Mouse (Mus musculus) 3134 (cell line): Measurements from ENCODE around the gene Eml2.
A peak's percentile ranks its signal among the peaks of the same experiment; 100 is the strongest.

ENCODE experiments used
- DNase-seq: peaks from one replicate; pipeline ENCODE4 v3.0.0-alpha.2; 2011; ENCODE audit warnings: low spot score; ENCODE audit not compliant: insufficient read length; ENCODE audit errors: extremely low read depth

The Eml2 gene

DNA sequence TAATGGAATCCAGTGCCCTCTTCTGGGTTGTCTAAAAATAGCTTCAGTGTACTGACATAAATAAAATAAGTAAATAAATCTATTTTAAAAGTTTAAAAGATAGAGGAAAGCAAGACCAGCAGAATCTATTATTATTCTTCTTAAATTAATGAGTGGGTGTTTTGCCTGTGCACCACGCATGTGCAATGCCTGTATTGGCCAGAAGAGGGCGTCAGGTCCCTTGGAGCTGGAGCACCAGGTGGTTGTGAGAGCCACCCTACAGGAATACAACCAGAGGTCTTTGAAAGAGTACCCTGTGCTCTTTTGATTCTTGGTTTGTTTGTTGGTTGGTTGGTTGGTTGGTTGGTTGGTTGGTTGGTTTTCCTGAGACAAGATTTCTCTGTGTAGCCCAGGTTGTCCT is 21.8 kb downstream of the Eml2 start:
- no peak for DNase-seq

GRCm38 (mm10) chr7:19201660-19202059 is 25.4 kb downstream of the Eml2 start:
- no peak for DNase-seq

DNA sequence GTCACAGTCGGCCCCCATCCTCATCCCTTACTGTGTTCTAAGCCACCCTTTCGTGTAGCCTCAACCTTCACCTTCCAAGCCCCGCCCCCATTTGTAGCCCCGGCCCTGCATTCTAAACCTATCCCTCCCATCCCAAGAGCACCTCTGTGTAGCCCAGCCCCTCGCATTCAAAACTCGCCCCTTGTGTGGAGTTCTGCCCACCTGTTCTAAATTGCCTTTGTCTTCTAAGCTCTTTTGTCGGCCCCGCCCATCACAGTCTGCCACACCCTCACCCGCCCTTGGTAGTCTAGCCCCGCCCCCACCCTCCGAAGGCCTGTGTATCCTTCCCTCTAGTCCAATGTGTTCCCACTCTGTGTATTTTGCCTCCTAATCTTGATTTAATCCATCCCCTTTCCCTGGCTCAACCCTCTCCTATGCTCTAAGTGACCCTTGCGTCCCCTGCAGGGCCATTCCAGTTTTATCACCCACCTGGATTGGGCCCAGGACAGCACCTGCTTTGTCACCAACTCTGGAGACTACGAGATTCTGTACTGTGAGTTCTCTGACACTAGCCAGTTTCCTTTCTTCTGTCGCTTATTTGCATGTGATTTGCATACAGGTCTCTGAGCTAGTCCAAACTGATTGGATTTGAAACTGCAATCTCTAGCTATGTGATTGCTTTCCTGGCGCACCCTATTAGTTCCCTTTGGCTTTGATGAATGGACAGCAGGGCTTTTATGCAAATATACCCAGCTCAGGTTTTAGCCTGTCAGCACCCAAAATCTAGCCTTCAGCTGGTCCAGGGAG is 26.0 kb downstream of the Eml2 start:
- DNase-seq = no peak

DNA sequence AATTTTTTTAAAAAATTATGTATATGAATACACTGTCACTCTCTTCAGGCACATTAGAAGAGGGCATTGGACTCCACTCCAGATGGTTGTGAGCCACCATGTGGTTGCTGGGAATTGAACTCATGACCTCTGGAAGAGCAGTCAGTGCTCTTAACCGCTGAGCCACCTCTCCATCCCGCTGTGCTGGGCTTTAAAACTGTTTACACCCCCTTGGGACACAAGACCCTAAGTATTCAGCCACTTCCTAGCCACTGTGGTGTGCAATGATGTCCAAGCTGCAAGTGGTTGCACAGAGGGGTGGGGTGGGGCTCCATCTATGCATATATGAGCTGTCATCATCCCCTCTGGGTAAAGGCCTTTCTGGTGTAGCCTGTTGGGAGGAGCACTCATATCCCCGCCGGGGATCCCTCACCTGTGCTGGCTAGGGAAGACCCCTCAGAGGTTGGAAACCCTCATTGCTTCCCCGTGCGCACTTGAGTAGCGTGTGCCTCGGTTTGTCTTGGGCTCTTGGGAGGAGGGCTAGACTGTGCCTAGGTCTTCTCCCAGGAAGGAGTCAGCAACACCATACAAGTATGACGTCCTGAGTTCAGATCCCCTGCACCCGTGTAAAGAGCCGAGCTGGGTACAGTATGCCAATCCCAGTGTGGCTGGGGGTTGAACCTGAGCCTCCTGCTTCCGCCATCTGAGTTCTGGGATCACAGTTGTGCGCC is 32.1 kb downstream of the Eml2 start:
- DNase-seq = no peak

DNA sequence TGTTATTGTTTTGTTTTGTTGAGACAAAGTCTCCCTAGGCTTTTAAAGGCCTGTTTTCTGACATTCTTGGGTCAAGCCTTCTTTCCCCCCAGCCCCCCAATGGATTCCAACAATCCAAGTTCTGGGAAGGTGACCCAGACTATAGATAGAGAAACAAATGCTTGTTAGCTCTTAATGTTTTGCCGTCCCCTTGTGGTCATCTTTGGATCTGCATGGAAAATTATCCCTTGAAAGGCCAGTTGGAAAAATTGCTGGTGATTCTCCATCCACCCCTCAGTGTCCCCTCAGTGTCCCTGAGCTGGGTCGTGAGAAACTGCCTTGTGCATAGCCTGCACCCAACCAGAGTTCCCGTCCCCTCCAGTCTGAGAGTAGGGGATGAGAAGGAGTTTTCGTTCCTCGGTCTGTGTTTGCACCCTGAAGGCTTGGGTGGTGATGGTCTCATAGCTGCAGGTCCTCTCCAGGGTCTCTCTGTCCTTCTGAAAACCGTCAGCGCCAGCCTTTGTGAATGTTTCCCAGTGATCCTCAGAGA is 32.8 kb downstream of the Eml2 start:
- DNase-seq = no peak

GRCm38 (mm10) chr7:19209494-19209893 is 33.3 kb downstream of the Eml2 start:
- no peak for DNase-seq

DNA sequence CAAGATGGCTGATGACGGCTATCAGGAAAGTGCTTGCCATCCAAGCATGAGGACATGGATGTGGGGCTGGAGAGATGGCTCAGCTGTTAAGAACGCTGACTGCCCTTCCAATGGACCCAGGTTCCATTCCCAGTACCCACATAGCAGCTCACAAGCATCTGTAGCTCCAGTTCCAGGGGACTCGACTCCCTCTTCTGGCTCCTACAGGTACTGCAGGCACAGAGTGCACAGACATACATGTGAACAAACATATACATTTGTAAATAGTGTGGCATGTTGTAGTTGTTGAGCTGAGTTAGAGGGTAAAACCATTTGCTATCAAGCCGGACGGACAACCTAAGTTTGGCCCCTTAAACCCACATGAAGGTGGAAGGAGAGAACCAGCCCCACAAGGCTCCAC is 33.8 kb downstream of the Eml2 start:
- no peak for DNase-seq

DNA sequence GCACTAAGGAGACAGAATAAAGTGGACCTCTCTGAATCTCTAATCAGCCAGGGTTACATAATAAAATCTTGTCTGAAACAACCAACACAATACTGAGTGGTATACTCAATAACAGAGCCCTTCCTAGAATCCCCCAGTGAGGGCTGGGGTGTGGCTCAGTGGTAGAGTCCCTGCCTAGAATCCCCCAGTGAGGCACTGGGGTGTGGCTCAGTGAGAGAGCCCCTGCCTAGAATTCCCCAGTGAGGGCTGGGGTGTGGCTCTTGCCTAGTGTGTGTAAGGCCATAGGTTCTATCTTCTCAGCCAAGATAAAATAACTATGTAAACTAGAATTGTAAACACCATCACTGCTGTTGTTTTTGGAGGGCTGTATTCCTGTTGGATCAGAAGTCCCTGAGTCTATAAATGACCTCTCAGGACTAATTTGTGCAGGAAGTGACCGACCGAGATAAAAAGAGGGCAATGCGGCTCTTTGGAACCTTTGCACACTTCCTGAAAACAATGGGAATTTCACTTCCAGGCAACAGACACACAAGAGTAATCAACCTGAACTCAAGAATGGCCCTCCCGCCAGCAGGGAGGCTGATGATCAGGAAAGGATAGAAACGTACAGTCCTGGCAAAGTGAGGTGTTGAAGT is 34.9 kb downstream of the Eml2 start:
- DNase-seq = no peak

GRCm38 (mm10) chr7:19211996-19212755 is 36.0 kb downstream of the Eml2 start, which contains the start of gene Gpr4:
Gpr4 (plus strand) TSS chr7:19212538.
- no peak for DNase-seq

DNA sequence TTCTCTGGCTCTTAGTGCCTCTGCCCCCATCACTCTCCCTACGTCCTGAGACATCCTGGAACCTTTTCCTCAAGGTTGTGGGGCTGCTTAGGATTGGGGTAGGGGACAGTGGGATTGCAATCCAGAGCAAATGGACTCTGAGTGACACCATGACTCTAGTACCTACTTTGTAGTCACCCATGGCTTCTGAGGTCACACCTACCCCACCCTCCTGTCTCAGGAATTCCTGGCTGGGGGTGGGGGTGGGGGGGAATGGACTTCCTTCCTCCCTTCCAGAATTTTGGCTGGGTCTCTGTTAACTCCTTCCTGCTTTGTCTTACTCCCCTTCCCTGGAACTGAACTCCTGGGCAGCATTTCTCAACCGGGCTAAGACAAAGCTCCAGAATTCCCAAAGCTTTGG is 37.2 kb downstream of the Eml2 start:
- no peak for DNase-seq

DNA sequence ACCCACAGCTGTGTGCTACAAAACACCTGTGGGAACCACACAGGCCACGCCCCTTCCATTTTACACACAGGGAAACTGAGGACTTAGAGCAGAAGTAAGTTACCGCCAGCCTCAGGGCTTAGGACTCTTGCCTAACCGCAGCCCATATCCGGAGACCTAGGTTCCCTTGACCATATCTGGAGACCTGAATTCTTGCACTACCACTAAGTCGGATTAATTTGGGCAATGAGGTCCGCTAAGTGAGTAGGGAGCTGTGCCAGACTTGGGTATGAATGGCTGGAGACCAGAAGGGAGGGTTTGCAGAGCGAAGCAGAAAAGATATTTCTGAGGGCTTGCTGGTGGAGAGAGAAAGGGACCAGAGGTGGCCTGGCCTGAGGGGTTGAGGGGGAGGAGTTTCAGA is 38.1 kb downstream of the Eml2 start:
- DNase-seq = no peak

GRCm38 (mm10) chr7:19214940-19215339 is 38.7 kb downstream of the Eml2 start:
- no peak for DNase-seq

DNA sequence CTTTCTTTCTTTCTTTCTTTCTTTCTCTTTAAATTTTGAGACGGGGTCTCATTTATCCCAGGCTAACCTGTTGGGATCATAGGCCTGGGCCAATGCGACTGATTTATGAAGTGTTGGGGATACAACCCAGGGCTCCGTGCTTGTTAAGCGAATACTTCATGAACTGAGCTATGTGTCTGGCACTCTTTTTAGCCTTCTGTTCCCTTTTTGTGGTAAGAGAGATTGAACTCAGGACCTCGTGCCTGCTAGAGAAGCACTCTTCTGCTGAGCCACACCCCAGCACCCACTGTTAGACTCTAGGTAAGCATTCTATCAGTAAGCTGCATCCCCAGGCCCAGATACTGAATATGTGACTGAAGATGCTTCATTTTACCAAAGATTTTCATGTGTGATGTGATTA is 41.3 kb downstream of the Eml2 start:
- no peak for DNase-seq

DNA sequence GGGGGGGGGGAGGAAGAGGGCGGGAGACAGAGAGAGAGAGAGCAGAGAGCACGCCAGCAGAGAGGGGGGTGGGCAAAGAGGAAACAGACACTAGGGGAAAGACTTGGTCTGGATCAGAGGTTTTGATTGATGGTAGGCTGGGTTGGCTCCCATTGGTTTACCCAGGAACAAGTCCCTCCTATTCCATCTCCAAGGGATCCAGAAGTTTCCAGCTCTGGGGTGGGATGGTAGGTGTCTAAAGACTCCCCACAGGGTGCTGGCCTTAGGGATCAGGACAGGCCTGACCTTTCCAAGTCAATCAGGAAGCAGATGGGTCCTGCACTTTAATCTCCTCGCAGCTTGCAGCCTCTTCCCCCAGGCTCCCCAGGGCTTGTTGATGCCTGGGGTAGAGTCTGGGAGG is 41.7 kb downstream of the Eml2 start:
- no peak for DNase-seq

DNA sequence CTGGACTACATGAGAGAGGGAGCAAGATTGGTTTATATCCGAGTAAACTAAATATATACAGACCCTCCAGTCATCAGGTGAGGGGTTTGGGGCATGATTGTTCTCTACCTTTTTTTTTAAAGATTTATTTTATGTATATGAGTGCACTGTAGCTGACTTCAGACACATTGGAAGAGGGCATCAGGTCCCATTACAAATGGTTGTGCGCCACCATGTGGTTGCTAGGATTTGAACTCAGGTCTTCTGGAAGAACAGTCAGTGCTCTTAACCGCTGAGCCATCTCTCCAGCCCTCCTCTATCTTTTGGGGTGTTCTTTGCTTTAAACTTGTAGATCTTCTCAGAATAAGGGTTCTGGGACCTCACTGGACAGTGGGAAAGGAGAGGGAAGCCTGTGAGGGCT is 43.8 kb downstream of the Eml2 start:
- DNase-seq = no peak

DNA sequence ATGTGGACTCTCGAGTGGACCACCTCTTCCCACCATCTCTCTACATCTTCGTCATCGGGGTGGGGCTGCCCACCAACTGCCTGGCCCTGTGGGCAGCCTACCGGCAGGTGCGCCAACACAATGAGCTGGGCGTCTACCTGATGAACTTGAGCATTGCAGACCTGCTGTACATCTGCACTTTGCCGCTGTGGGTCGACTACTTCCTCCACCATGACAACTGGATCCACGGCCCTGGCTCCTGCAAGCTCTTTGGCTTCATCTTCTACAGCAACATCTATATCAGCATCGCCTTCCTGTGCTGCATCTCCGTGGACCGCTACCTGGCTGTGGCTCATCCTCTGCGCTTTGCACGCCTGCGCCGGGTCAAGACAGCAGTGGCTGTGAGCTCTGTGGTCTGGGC is 46.0 kb downstream of the Eml2 start:
- no peak for DNase-seq

DNA sequence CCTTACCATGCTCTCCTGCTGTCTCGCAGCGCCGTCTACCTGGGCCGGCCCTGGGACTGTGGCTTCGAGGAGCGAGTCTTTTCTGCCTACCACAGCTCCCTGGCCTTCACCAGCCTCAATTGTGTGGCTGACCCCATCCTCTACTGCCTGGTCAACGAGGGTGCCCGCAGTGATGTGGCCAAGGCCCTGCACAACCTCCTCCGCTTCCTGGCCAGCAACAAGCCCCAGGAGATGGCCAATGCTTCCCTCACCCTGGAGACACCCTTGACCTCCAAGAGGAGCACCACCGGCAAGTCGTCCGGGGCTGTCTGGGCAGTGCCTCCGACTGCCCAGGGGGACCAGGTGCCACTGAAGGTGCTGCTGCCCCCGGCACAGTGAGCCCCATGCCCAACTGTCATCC is 46.7 kb downstream of the Eml2 start:
- DNase-seq = no peak

GRCm38 (mm10) chr7:19224933-19225332 is 48.7 kb downstream of the Eml2 start:
- DNase-seq = no peak

DNA sequence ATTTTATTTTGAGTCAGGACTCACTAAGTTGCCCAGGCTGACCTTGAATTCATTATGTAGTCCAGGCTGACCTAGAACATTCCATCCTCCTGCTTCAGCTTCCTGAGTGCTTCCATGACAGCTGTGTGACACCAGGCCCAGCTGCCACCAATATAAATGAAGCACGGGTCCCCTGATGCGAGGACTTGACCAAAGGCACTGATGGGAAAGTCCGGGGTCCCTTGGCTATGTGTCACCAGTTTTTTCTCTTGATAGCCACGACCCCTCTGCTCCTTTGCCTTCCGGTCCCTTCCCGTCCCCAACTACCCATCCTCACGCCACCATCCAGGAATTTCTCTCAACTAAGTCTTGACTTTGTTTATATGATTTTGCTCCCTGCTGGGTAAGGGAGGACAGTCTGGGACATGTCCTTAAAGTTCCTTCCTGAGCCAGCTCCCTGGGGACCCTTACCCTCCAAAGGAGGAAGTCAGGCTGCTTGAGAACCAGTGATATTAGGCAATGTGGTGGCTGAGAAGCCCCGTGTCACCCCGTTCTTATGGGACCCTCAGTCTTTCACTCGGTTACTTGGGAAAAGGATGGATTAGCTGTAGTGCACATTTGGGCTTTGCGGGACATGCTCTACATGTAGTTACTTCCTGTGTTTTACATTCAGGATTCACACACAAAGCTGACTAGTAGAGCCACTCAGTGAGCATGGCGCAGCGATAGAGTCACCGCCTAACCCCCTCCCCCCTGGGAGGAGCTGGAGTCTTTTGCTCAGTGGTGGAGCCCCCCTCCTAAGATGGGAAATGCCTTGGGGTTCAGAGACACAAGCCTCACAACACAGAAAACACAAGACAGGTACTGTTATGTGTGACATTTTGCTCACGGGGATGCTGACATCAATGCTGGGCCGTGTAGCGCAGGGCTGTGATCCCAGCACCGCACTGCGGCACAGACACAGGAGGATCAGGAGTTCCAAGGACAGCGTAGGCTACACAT is 50.9 kb downstream of the Eml2 start:
- peak; percentile 32 for DNase-seq
